Mouse (Mus musculus) midbrain, embryonic 15.5 days (tissue): ENCODE measurements at regions not wholly inside any gene's neighbourhood (a gene's known extent, or its start where the extent isn't known, plus 50 kb on each side); places are given as distances from the start of the nearest gene placed in this dataset.

Experiments used
- ATAC-seq: fragments of 200-750 bp; cut with Nextera tagmentation; replicated peaks from 2 replicates; pipeline ENCODE4 v1.8.0; 2017; ENCODE audit warnings: moderate TSS enrichment
- H3K27ac ChIP-seq: fragments of 300-500 bp; sonication (generic); 2 replicates; pipeline ENCODE4 v1.5.1; 2015; ENCODE audit warnings: mild to moderate bottlenecking, inconsistent platforms
- H3K27me3 ChIP-seq: fragments of 300-500 bp; sonication (generic); replicated peaks from 2 replicates; pipeline ENCODE4 v1.6.1; 2015; ENCODE audit warnings: inconsistent platforms
- H3K36me3 ChIP-seq: fragments of 300-500 bp; sonication (generic); replicated peaks from 2 replicates; pipeline ENCODE4 v1.6.1; 2015; ENCODE audit warnings: inconsistent platforms
- H3K4me1 ChIP-seq: fragments of 300-500 bp; sonication (generic); 2 replicates; pipeline ENCODE4 v1.6.1; 2015; ENCODE audit warnings: inconsistent platforms
- H3K4me2 ChIP-seq: fragments of 300-500 bp; sonication (generic); 2 replicates; pipeline ENCODE4 v1.6.1; 2015; ENCODE audit warnings: inconsistent platforms, mild to moderate bottlenecking, moderate library complexity
- H3K4me3 ChIP-seq: fragments of 300-500 bp; sonication (generic); 2 replicates; pipeline ENCODE4 v1.5.1; 2015; ENCODE audit warnings: mild to moderate bottlenecking, inconsistent platforms
- H3K9ac ChIP-seq: fragments of 300-500 bp; sonication (generic); 2 replicates; pipeline ENCODE4 v1.6.1; 2015; ENCODE audit warnings: mild to moderate bottlenecking, inconsistent platforms
- H3K9me3 ChIP-seq: fragments of 300-500 bp; sonication (generic); 2 replicates; pipeline ENCODE4 v1.6.1; 2016; ENCODE audit warnings: inconsistent platforms
- WGBS: fragments of 180-500 bp; shearing (Covaris S2); methylation state at CpG from one replicate; pipeline ENCODE4 v1.1.7; 2015; ENCODE audit warnings: mixed read lengths; 5-methylcytosine and 5-hydroxymethylcytosine counted together

DNA sequence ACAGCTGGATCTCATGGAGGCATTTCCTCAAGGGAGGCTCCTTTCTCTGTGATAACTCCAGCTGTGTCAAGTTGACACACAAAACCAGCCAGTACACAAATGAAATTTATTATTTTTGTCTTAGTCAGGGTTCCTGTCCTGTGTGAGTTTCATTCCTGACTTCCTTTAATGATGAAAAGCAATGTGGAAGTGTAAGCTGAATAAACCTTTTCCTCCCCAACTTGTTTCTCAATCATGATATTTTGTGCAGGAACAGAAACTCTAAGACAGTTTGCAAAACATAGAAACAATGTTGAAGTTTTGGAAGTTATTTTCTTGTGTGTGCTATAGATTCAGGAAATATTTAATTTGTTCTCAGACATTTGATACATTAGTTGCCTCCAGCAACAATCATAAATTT, 526.9 kb downstream of the 1700017N19Rik start:
- no peak for ATAC-seq
- Histone ChIP-seq H3K4me3 (no peak overlapping the region), H3K9me3 (no peaks in the 10 kb centered on the region), H3K4me1 (no peaks in the 10 kb centered on the region), H3K36me3 (no peaks in the 10 kb centered on the region), H3K27ac (no peak overlapping the region), H3K4me2 (no peak overlapping the region), H3K9ac (no peak overlapping the region), H3K27me3 (no peaks in the 10 kb centered on the region)

- ATAC-seq: no peak
- no peaks in the 10 kb centered on the region for H3K36me3 ChIP-seq
- H3K4me2 ChIP-seq: no peak overlapping the region
- H3K9me3 ChIP-seq: no peaks in the 10 kb centered on the region
- no peaks in the 10 kb centered on the region for H3K27me3 ChIP-seq
- no peaks in the 10 kb centered on the region for H3K4me1 ChIP-seq
- H3K9ac ChIP-seq: no peak overlapping the region
- no peak overlapping the region for H3K27ac ChIP-seq
- no peak overlapping the region for H3K4me3 ChIP-seq
Measured at GRCm38 (mm10) chr10:101120209-101120608, 529.9 kb downstream of the 1700017N19Rik start.

GRCm38 (mm10) chr10:101167085-101167484, 514.2 kb upstream of the Mgat4c start:
- H3K9ac ChIP-seq: no peak overlapping the region
- H3K4me2 ChIP-seq: no peak overlapping the region
- no peaks in the 10 kb centered on the region for H3K9me3 ChIP-seq
- no peak for ATAC-seq
- no peaks in the 10 kb centered on the region for H3K27me3 ChIP-seq
- no peak overlapping the region for H3K4me3 ChIP-seq
- H3K4me1 ChIP-seq: no peaks in the 10 kb centered on the region
- no peaks in the 10 kb centered on the region for H3K36me3 ChIP-seq
- H3K27ac ChIP-seq: no peak overlapping the region
- WGBS: 85% methylated on average over 1 of the region's 1 CpGs

- Histone ChIP-seq H3K36me3 (no peaks in the 10 kb centered on the region), H3K9me3 (no peaks in the 10 kb centered on the region), H3K27me3 (no peaks in the 10 kb centered on the region), H3K4me3 (no peak overlapping the region), H3K4me2 (no peak overlapping the region), H3K4me1 (no peaks in the 10 kb centered on the region), H3K9ac (no peak overlapping the region), H3K27ac (no peak overlapping the region)
- ATAC-seq: 0 out of 2 replicates have a peak, but pooled peaks have one; percentile 30
- WGBS: 29% methylated on average over 6 of the region's 6 CpGs
Measured at GRCm38 (mm10) chr10:101171826-101172225, 509.5 kb upstream of the Mgat4c start.

- Histone ChIP-seq H3K4me3 (no peak overlapping the region), H3K4me1 (no peaks in the 10 kb centered on the region), H3K36me3 (no peaks in the 10 kb centered on the region), H3K27ac (no peak overlapping the region), H3K9ac (no peak overlapping the region), H3K4me2 (no peak overlapping the region), H3K9me3 (no peaks in the 10 kb centered on the region), H3K27me3 (no peaks in the 10 kb centered on the region)
- 75% methylated on average over 1 of the region's 1 CpGs for WGBS
- ATAC-seq: no peak
Measured at GRCm38 (mm10) chr10:101189233-101189632, 492.1 kb upstream of the Mgat4c start.
